In the genomic region with DNA sequence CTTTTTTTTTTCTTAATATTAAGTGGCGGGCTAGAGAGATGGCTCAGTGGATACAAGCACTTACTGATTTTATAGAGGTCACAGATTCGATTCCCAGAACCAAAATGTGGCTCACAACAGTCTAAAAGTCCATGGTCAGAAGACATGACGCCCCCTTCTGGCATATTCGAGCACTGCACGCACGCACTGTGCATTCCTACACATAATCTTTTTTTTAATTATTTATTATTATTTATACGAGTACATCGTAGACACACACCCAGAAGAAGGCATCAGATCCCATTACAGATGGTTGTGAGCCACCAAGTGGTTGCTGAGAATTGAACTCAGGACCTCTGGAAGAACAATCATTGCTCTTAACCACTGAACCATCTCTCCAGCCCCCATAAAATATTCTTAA, we compare ENCODE assay signal across 8 mouse cellular contexts. TPM values are rescaled to one million over a fixed set of nuclear protein-coding genes. Genes with fewer than 3 reads are reported as not detected.
DNase-seq lines count a peak whose midpoint lies in the region; ATAC-seq and TF ChIP-seq lines count a peak whose summit lies in the region.

No protein-coding gene starts in this region.

- in situ Hi-C loops in ES-E14 (cut with MboI; ENCODE audit: low sequenced_read_pairs in 2 of 2, unreplicated experiment in 2 of 2): no loop called here

- peak overlapping the region; percentile 83 for H3K4me2 ChIP-seq in heart, embryonic 13.5 days
- peak overlapping the region; percentile 81 for H3K4me2 ChIP-seq in forebrain, embryonic 16.5 days (ENCODE audit: low read length)
- peak overlapping the region; percentile 91 for H3K4me2 ChIP-seq in liver, embryonic 14.5 days (ENCODE audit: low read depth)

- no peaks in the 10 kb centered on the region for H3K9me3 ChIP-seq in heart, embryonic 13.5 days
- no peaks in the 10 kb centered on the region for H3K9me3 ChIP-seq in ES-E14 (ENCODE audit: control insufficient read depth, insufficient read depth, low read depth, low read length)
- no peaks in the 10 kb centered on the region for H3K9me3 ChIP-seq in forebrain, embryonic 16.5 days (ENCODE audit: control insufficient read depth, low read length)
- no peaks in the 10 kb centered on the region for H3K9me3 ChIP-seq in liver, embryonic 14.5 days (ENCODE audit: control insufficient read depth, low read length)

- H3K4me1 ChIP-seq in heart, embryonic 13.5 days: peaks cover 13% of the 10 kb centered on the region
- peaks cover 3 to 4% of the 10 kb centered on the region in 2 experiments for H3K4me1 ChIP-seq in ES-E14 (ENCODE audit: control insufficient read depth in 2 of 2, insufficient read depth in 2 of 2, low read length in 2 of 2, poor library complexity in 1 of 2)
- H3K4me1 ChIP-seq in forebrain, embryonic 16.5 days (replicated peaks; ENCODE audit: control insufficient read depth, insufficient read depth, low read length): peaks cover 13% of the 10 kb centered on the region; the same call in 1 of the 2 replicates
- peaks cover 2 to 6% of the 10 kb centered on the region in 2 experiments for H3K4me1 ChIP-seq in liver, embryonic 14.5 days (replicated peaks; ENCODE audit: control insufficient read depth in 2 of 2, insufficient read depth in 2 of 2, low read length in 1 of 2)

- ATAC-seq in heart, embryonic 13.5 days (ENCODE audit: extremely low read depth, insufficient number of reproducible peaks, low FRiP score, low TSS enrichment): no peak
- ATAC-seq in forebrain, embryonic 16.5 days: no peak
- no peak for ATAC-seq in liver, embryonic 14.5 days (ENCODE audit: insufficient read depth)

- TF ChIP-seq EP300 in liver, embryonic 14.5 days (IDR thresholded peaks at IDR 0.05; ENCODE audit: low read depth): no peak

- DNase-seq in heart, adult 8-10 months (ENCODE audit: low spot score): no peak
- DNase-seq in ES-E14 (ENCODE audit: low read depth, low spot score): no peak
- DNase-seq in liver, embryonic 14.5 days (ENCODE audit: low read depth in 3 of 3, low spot score in 3 of 3): no peak
- no peak for DNase-seq in urinary bladder, postnatal 36 days (ENCODE audit: low spot score in 2 of 2)
- no peak for DNase-seq in gastrocnemius, postnatal 10 days
- DNase-seq in left cerebral cortex, postnatal 14 days (ENCODE audit: low spot score in 2 of 2): no peak

- H3K4me3 ChIP-seq in heart, embryonic 13.5 days: peak overlapping the region; percentile 61
- H3K4me3 ChIP-seq in ES-E14 (ENCODE audit: insufficient read depth in 1 of 2, low read depth in 1 of 2, low read length in 2 of 2, poor library complexity in 1 of 2, severe bottlenecking in 1 of 2): peak overlapping the region; percentile 85 to 95
- H3K4me3 ChIP-seq in forebrain, embryonic 16.5 days (replicated peaks; ENCODE audit: low read length): peak overlapping the region; percentile 52; the same call in 1 of the 2 replicates
- H3K4me3 ChIP-seq in liver, embryonic 14.5 days (ENCODE audit: insufficient read depth in 1 of 2, low read depth in 2 of 2, low read length in 2 of 2): peak overlapping the region; percentile 67; a peak in 3 of 4 replicates

- 67% methylated on average over 8 of the region's 8 CpGs for whole genome bisulfite sequencing in heart, embryonic 13.5 days
- WGBS in forebrain, embryonic 16.5 days: 74% methylated on average over 8 of the region's 8 CpGs
- 64% methylated on average over 8 of the region's 8 CpGs for WGBS in liver, embryonic 14.5 days (ENCODE audit: insufficient replicate concordance)

- no peaks in the 10 kb centered on the region for H3K36me3 ChIP-seq in heart, embryonic 13.5 days
- no peaks in the 10 kb centered on the region for H3K36me3 ChIP-seq in ES-E14 (ENCODE audit: control insufficient read depth, insufficient read depth, low read length, poor library complexity, severe bottlenecking)
- no peaks in the 10 kb centered on the region for H3K36me3 ChIP-seq in forebrain, embryonic 16.5 days (ENCODE audit: control insufficient read depth, insufficient read depth)
- H3K36me3 ChIP-seq in liver, embryonic 14.5 days (replicated peaks; ENCODE audit: control insufficient read depth, insufficient read depth, low read depth): no peaks in the 10 kb centered on the region

- no peaks in the 10 kb centered on the region for H3K27me3 ChIP-seq in heart, embryonic 13.5 days (replicated peaks)
- H3K27me3 ChIP-seq in forebrain, embryonic 16.5 days (replicated peaks; ENCODE audit: control insufficient read depth, insufficient read depth, low read length): no peaks in the 10 kb centered on the region
- no peaks in the 10 kb centered on the region for H3K27me3 ChIP-seq in liver, embryonic 14.5 days (ENCODE audit: control insufficient read depth, insufficient read depth, low read length)

- intact Hi-C loops in left cerebral cortex, postnatal 14 days (cut with DNase I): no loop called here

- H3K9ac ChIP-seq in heart, embryonic 13.5 days: peak overlapping the region; percentile 83
- H3K9ac ChIP-seq in ES-E14 (ENCODE audit: insufficient read depth, low read depth, low read length, poor library complexity, severe bottlenecking): peak overlapping the region; percentile 92
- no peak overlapping the region; the same call in 1 of the 2 replicates for H3K9ac ChIP-seq in forebrain, embryonic 16.5 days (replicated peaks; ENCODE audit: low read depth, low read length)
- peak overlapping the region; percentile 70 for H3K9ac ChIP-seq in liver, embryonic 14.5 days (replicated peaks)

- peak overlapping the region; percentile 79; the same call in 1 of the 2 replicates for H3K27ac ChIP-seq in heart, embryonic 13.5 days (replicated peaks)
- peak overlapping the region; percentile 82; the same call in 1 of the 2 replicates for H3K27ac ChIP-seq in ES-E14 (ENCODE audit: insufficient read depth, low read depth, low read length, poor library complexity, severe bottlenecking)
- H3K27ac ChIP-seq in forebrain, embryonic 16.5 days (ENCODE audit: low read length): no peak overlapping the region
- peak overlapping the region; percentile 63 for H3K27ac ChIP-seq in liver, embryonic 14.5 days

- peak; percentile 53 for TF ChIP-seq CTCF in liver, embryonic 14.5 days (IDR thresholded peaks at IDR 0.05; ENCODE audit: low read depth)

TF ChIP-seq in ES-E14, 5 proteins besides CTCF, POLR2A, EP300 and RAD21:
- TF ChIP-seq HCFC1 (IDR thresholded peaks at IDR 0.05; ENCODE audit: borderline replicate concordance, insufficient read depth, low read length): no peak

RNA-seq across cellular contexts. Expression of gene Atp23, which starts 3.9 kb away (rescaled TPM):
- polyA plus RNA-seq in heart, embryonic 13.5 days (2015; fragmentation: Nextera tagmentation; extraction: Ambion mirVana): 6.4 and 8.6 TPM in 2 replicates
- 1 to 10 TPM; 3.7 to 5.8 (median 4.7) TPM for total RNA-seq in heart, adult 8-10 months (2022)
- total RNA-seq in ES-E14 (2012; rRNA removed): 12.1 and 12.2 TPM in 2 replicates
- polyA plus RNA-seq in forebrain, embryonic 16.5 days (2015; fragmentation: Nextera tagmentation; extraction: Ambion mirVana): 10.0 and 10.5 TPM in 2 replicates
- 3.7 and 4.1 TPM in 2 replicates for polyA plus RNA-seq in liver, embryonic 14.5 days (2012; rRNA removed)
- 7.6 and 7.9 TPM in 2 replicates for polyA plus RNA-seq in liver, embryonic 14.5 days (2014; fragmentation: Nextera tagmentation; extraction: Ambion mirVana)
- total RNA-seq in gastrocnemius, postnatal 10 days (2021): 1 to 10 TPM; 2.9 to 4.2 TPM
- 10 to 100 TPM in 1 of 2 experiments, 1 to 10 TPM in 1; 7.7 to 11.3 TPM for total RNA-seq in left cerebral cortex, postnatal 14 days (2021)
